Mouse (Mus musculus) megakaryocyte, embryonic 14.5 days (primary cell): ENCODE data around the gene Tbc1d22a.
"Not testable (repeated sequence)": the region's sequence is repeated elsewhere in the genome, so short reads cannot be mapped to it uniquely, and the experiment has no call there.

Source experiments
- FLI1 ChIP-seq: IDR thresholded peaks from 2 replicates; pipeline ENCODE4 v1.6.1; 2012; ENCODE audit warnings: low read length, inconsistent platforms, mixed read lengths
- GATA1 ChIP-seq: IDR thresholded peaks from 3 replicates; pipeline ENCODE4 v1.6.1; 2012; ENCODE audit warnings: mixed read lengths, low read length, inconsistent platforms, borderline replicate concordance

DNA sequence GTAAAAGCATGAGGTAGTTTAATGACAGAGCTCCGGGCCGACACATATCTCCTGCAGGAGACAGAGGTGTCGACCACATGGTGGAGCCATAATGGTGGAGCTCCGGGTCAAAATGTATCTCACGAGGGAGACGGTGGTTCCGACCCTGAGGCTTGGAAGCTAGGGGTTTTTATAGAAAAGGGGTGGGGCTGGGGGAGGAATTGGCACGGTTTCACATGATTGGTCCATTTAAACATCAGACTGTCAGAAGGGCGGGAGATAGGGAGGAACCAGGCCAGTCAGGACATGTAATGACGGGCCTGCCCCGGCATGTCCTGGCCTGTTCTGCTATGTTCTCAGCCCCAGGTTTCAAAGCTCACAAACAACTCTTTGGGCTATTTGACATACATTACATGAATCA is 7.6 kb downstream of the Tbc1d22a start:
- TF ChIP-seq GATA1, FLI1: not testable (repeated sequence)
